Mouse (Mus musculus) neural tube, embryonic 14.5 days (tissue): ENCODE measurements around the gene Unc45b. TPM values are rescaled to one million over a fixed set of nuclear protein-coding genes. Genes with fewer than 3 reads are reported as not detected.
"Not testable (repeated sequence)": the region's sequence is repeated elsewhere in the genome, so short reads cannot be mapped to it uniquely, and the experiment has no call there.

ENCODE experiments used
- ATAC-seq: fragments of 200-750 bp; cut with Nextera tagmentation; 2 replicates; pipeline ENCODE4 v1.8.0; 2017; ENCODE audit warnings: low read depth, mild to moderate bottlenecking, moderate TSS enrichment, moderate library complexity
- H3K27ac ChIP-seq: fragments of 300-500 bp; sonication (generic); 2 replicates; pipeline ENCODE4 v1.5.1; 2014; ENCODE audit warnings: low read depth, mild to moderate bottlenecking, control low read depth, low read length, moderate library complexity, mixed read lengths
- H3K27me3 ChIP-seq: fragments of 300-500 bp; sonication (generic); 2 replicates; pipeline ENCODE4 v1.6.1; 2014; ENCODE audit warnings: low read length; ENCODE audit not compliant: control insufficient read depth, insufficient read depth
- H3K36me3 ChIP-seq: fragments of 300-500 bp; sonication (generic); 2 replicates; pipeline ENCODE4 v1.6.1; 2014; ENCODE audit warnings: low read length, mixed read lengths; ENCODE audit not compliant: control insufficient read depth, insufficient read depth
- H3K4me1 ChIP-seq: fragments of 300-500 bp; sonication (generic); 2 replicates; pipeline ENCODE4 v1.6.1; 2014; ENCODE audit warnings: low read length; ENCODE audit not compliant: control insufficient read depth, insufficient read depth
- H3K4me2 ChIP-seq: fragments of 300-500 bp; sonication (generic); 2 replicates; pipeline ENCODE4 v1.6.1; 2014; ENCODE audit warnings: mild to moderate bottlenecking, low read depth, low read length, control low read depth
- H3K4me3 ChIP-seq: fragments of 300-500 bp; sonication (generic); 2 replicates; pipeline ENCODE4 v1.5.1; 2014; ENCODE audit warnings: low read depth, low read length, control low read depth, mixed read lengths
- H3K9ac ChIP-seq: fragments of 300-500 bp; sonication (generic); replicated peaks from 2 replicates; pipeline ENCODE4 v1.6.1; 2014; ENCODE audit warnings: low read depth, mild to moderate bottlenecking, control low read depth, low read length, mixed read lengths
- H3K9me3 ChIP-seq: fragments of 300-500 bp; sonication (generic); 2 replicates; pipeline ENCODE4 v1.6.1; 2016; ENCODE audit warnings: low read length; ENCODE audit not compliant: control insufficient read depth
- WGBS: fragments of 180-500 bp; shearing (Covaris S2); extraction: QIAGEN DNeasy Blood & Tissue Kit; methylation state at CpG from one replicate; pipeline ENCODE4 v1.1.7; 2014; 5-methylcytosine and 5-hydroxymethylcytosine counted together
- polyA plus RNA-seq: library from polyadenylated mRNA; unstranded; fragments of >200 nt; fragmentation: Nextera tagmentation; extraction: Ambion mirVana; gene quantifications from 2 replicates; pipeline ENCODE4 v1.2.1, GENCODE M21; 2014

Unc45b gene
- polyA plus RNA-seq, 1 experiment from 2014 or later, result 0.92 TPM

DNA sequence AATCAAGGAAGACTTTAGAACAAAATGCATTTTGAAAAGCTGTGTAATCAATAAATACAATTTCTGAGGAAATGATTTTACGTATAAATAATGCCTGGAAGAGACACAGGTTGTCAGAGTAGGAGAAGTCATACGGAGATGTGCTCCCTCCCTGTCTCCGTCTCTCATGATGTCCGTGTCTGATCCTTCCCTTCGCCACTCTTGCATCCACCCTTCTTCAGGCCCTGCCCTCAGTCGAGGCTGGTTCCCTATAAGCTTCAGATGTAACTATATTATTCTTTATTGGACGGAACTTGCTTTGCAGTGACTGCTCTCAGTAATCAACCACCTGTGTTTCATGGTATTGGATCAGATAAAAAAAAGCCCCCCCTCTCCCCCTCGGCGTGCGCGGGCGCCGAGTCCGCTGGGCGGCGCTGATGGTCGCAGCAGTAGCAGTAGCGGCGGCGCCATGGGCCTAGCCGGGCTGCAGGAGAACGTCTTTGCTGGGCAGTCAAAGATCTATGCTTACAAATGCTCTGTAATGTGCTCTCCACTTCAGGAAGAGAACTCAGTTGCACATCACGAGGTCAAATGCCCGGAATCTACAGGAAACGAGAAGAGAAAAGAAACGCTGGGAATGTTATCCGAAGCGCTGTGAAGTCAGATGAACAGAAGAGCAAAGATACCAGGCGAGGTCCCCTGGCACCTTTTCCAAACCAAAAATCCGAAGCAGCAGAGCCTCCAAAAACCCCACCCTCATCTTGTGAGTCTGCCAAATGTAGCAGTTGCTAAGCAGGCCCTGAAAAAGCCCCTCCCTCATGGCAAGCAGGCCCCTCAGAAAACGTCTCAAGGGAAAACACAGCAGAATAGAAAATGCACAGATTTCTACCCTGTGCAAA, 60.6 kb downstream of the Unc45b start:
- Histone ChIP-seq H3K4me2 (peak overlapping the region; percentile 52), H3K36me3 (no peaks in the 10 kb centered on the region), H3K9ac (peak overlapping the region; percentile 2; the same call in 1 of the 2 replicates), H3K4me3 (peak overlapping the region; percentile 9; the same call in 1 of the 2 replicates), H3K4me1 (0 out of 2 replicates have a peak, but pooled peaks cover 6% of the 10 kb centered on the region), H3K9me3 (no peaks in the 10 kb centered on the region), H3K27ac (no peak overlapping the region), H3K27me3 (no peaks in the 10 kb centered on the region)
- WGBS, result 10% methylated on average over 31 of the region's 31 CpGs
- ATAC-seq, result peak; percentile 63; the same call in 1 of the 2 replicates

GRCm38 (mm10) chr11:82971590-82971974, 61.2 kb downstream of the Unc45b start:
- Histone ChIP-seq H3K4me1 (0 out of 2 replicates have a peak, but pooled peaks cover 6% of the 10 kb centered on the region), H3K4me2 (peak overlapping the region; percentile 52), H3K27me3 (no peaks in the 10 kb centered on the region), H3K9ac (no peak overlapping the region; the same call in 1 of the 2 replicates), H3K9me3 (no peaks in the 10 kb centered on the region), H3K4me3 (no peak overlapping the region), H3K27ac (no peak overlapping the region), H3K36me3 (no peaks in the 10 kb centered on the region)
- ATAC-seq, result no peak
- WGBS, result 57% methylated on average over 11 of the region's 11 CpGs

DNA sequence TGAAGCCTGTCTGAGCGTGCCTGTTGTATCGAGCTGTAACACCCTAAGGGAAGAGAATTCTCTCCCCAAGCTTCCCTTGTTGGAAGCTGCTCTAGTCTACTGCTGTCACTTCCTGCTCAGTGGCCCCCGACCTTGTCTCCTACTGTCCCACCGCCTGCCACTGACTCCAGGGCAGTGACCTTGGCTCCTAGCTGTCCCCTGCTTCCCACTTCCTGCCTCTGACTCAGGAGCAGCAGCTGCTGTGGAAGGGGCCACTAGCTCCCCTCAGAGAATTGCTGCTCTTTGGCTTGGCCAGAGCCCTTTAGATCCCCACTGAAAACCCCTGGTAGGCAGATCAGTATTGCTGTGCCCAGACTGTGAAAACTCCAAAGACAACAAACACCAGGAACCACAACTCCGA, 63.6 kb downstream of the Unc45b start:
- 30% methylated on average over 5 of the region's 5 CpGs for WGBS
- no peak overlapping the region for H3K9ac ChIP-seq
- H3K9me3 ChIP-seq, result no peaks in the 10 kb centered on the region
- H3K4me1 ChIP-seq, result 0 out of 2 replicates have a peak, but pooled peaks cover 6% of the 10 kb centered on the region
- no peak for ATAC-seq
- H3K4me3 ChIP-seq, result no peak overlapping the region
- H3K27me3 ChIP-seq, result no peaks in the 10 kb centered on the region
- H3K4me2 ChIP-seq, result no peak overlapping the region
- H3K27ac ChIP-seq, result no peak overlapping the region
- H3K36me3 ChIP-seq, result no peaks in the 10 kb centered on the region

DNA sequence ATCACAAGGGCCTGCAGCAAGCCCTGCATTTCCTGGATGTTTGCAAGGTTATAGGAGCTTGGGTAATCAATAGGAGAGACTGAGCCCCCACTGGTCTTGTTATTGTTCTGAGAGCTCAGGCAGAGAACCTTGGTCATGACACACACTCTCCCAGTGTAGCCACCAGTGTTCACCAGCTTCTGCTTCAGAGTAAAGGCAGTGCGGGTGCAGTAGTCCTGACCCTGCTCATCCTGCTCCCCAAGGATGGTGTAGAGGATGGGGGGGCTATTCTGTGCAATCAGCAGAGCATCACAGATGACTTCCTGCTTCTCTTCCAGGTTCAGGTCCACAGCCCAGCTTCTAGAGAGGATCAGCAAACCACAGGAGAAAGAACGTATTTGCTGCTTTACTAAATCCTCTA, 72.1 kb downstream of the Unc45b start:
- not testable (repeated sequence) for H3K4me1 ChIP-seq, H3K9ac ChIP-seq, H3K27ac ChIP-seq, ATAC-seq, H3K4me3 ChIP-seq, H3K27me3 ChIP-seq, H3K9me3 ChIP-seq, H3K36me3 ChIP-seq, H3K4me2 ChIP-seq
- WGBS, result 98% methylated on average over 2 of the region's 2 CpGs

GRCm38 (mm10) chr11:82983193-82983592, 72.8 kb downstream of the Unc45b start:
- no peak overlapping the region for H3K4me3 ChIP-seq
- ATAC-seq, result no peak
- 88% methylated on average over 17 of the region's 17 CpGs for WGBS
- H3K4me1 ChIP-seq, result no peaks in the 10 kb centered on the region
- H3K36me3 ChIP-seq, result no peaks in the 10 kb centered on the region
- no peak overlapping the region for H3K9ac ChIP-seq
- H3K27ac ChIP-seq, result no peak overlapping the region
- H3K9me3 ChIP-seq, result no peaks in the 10 kb centered on the region
- H3K4me2 ChIP-seq, result no peak overlapping the region
- no peaks in the 10 kb centered on the region for H3K27me3 ChIP-seq

DNA sequence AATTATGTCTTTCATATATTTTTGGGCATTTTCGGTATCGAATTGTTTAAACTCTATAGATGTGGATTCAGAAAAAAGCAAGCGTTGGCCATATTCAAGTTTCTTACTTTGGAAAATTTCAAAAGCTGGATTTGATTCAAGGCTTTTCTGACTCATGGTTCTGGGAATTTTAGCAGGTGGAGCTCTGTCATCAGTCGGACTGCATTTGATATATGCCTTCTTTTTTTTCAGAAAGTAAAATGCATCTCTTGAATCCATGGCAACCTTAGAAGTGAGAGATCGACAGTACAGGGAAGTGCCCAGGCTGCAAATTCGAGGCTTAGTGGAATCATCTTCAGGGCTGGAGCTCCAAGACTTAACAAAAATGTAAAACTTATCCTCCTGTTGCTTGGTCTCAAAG, 77.3 kb downstream of the Unc45b start:
- 90% methylated on average over 6 of the region's 6 CpGs for WGBS
- no peak overlapping the region for H3K4me2 ChIP-seq

DNA sequence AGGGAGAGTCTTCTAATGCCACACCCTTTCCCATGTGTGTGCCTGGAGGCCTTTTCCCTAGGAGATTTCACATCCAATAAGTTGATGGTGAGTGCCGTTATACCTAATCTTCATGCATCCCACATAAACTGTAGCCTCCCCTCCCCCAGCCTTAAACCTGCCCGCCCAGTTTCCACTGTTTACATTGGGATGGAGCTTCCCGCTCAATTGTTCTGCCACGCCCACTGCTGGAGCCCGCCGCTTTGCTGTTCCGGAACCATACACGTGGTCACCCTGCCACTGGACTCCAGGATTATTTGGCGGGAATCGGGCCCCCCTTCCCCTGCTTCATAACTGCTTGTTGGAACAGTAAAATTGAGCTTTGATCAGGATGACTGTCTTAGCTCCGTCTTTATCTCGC, 79.0 kb downstream of the Unc45b start:
- H3K27me3 ChIP-seq, result 0 out of 2 replicates have a peak, but pooled peaks cover 4% of the 10 kb centered on the region
- ATAC-seq, result no peak
- 31% methylated on average over 12 of the region's 12 CpGs for WGBS
- H3K36me3 ChIP-seq, result no peaks in the 10 kb centered on the region
- no peak overlapping the region for H3K9ac ChIP-seq
- no peaks in the 10 kb centered on the region for H3K9me3 ChIP-seq
- no peak overlapping the region; the same call in 1 of the 2 replicates for H3K4me2 ChIP-seq
- no peak overlapping the region for H3K27ac ChIP-seq
- no peaks in the 10 kb centered on the region for H3K4me1 ChIP-seq
- no peak overlapping the region for H3K4me3 ChIP-seq

More for the DNA sequence above, 77.3 kb downstream of the Unc45b start:
- Histone ChIP-seq H3K27ac (no peak overlapping the region), H3K4me1 (no peaks in the 10 kb centered on the region), H3K36me3 (no peaks in the 10 kb centered on the region), H3K9ac (no peak overlapping the region), H3K27me3 (0 out of 2 replicates have a peak, but pooled peaks cover 4% of the 10 kb centered on the region), H3K4me3 (no peak overlapping the region), H3K9me3 (no peaks in the 10 kb centered on the region)
- ATAC-seq, result no peak

GRCm38 (mm10) chr11:82990612-82991385, 80.4 kb downstream of the Unc45b start:
- Histone ChIP-seq H3K4me3 (peak overlapping the region; percentile 28), H3K4me2 (peak overlapping the region; percentile 55)
- H3K36me3 ChIP-seq, H3K27ac ChIP-seq, H3K4me1 ChIP-seq, ATAC-seq, H3K9ac ChIP-seq, H3K9me3 ChIP-seq, H3K27me3 ChIP-seq: not testable (repeated sequence)
- 19% methylated on average over 18 of the region's 19 CpGs for WGBS
